In the genomic region with DNA sequence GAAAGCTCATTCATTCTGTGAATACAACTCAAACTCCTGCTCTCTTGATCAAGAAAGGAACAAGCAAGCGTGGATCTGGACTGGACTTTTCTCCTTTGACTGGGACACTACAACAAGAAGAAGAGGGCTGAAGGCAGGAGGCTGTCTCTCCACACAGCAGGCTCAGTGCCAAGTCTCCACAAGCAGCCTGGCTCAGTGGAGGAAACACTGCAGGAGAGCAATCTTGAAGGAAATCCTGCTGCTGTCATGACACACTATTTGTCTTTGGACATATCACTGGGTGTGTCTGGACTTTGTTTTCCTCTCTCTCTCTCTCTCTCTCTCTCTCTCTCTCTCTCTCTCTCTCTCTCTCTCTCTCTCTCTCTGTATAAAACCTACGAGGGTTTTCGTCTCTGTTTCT, we compare ENCODE assay signal across 8 mouse cellular contexts.
DNase-seq lines count a peak whose midpoint lies in the region; ATAC-seq lines count a peak whose summit lies in the region.
"Had no signal": no experiment of that assay in that cellular context is flagged by ENCODE, and none has a peak within 500 bp of the region (broad histone marks: within the 10 kb centered on the region; RNA-seq: fewer than 3 reads in every experiment).

No protein-coding gene starts in this region.

- peak; percentile 16 for DNase-seq in kidney, adult 11 months
- peak; percentile 12 for DNase-seq in adrenal gland, postnatal 25 days
- DNase-seq in heart, postnatal 10 days = peak; percentile 16 to 19
- DNase-seq in spleen, adult 12 weeks (ENCODE audit: low spot score) = no peak
- no peak for DNase-seq in thymus, postnatal 25 days

- H3K27ac ChIP-seq in kidney, embryonic 14.5 days (ENCODE audit: low read depth, low read length) = no peak overlapping the region
- H3K27ac ChIP-seq in lung, embryonic 16.5 days (ENCODE audit: low read length) = no peak overlapping the region
- H3K27ac ChIP-seq: forebrain, embryonic 10.5 days had no signal

- H3K4me1 ChIP-seq in kidney, embryonic 14.5 days (ENCODE audit: control insufficient read depth, insufficient read depth, low read length) = no peaks in the 10 kb centered on the region
- H3K4me1 ChIP-seq in lung, embryonic 16.5 days (replicated peaks; ENCODE audit: control insufficient read depth, insufficient read depth, low read length) = 0 out of 2 replicates have a peak, but pooled peaks cover 4% of the 10 kb centered on the region
- H3K4me1 ChIP-seq: forebrain, embryonic 10.5 days had no signal

- intact Hi-C loops in heart, postnatal 10 days (cut with DNase I) = no loop called here

- no peak overlapping the region for H3K4me3 ChIP-seq in kidney, embryonic 14.5 days (ENCODE audit: low read length)
- H3K4me3 ChIP-seq in lung, embryonic 16.5 days (ENCODE audit: low read length) = no peak overlapping the region
- H3K4me3 ChIP-seq: forebrain, embryonic 10.5 days had no signal

- no peak for ATAC-seq in kidney, embryonic 14.5 days (ENCODE audit: low FRiP score, low TSS enrichment)
- peak; percentile 90 for ATAC-seq in lung, embryonic 16.5 days (ENCODE audit: low read depth)

- WGBS in kidney, embryonic 14.5 days = 61% methylated on average over 3 of the region's 3 CpGs
- 28% methylated on average over 3 of the region's 3 CpGs for WGBS in lung, embryonic 16.5 days

- no peak overlapping the region for H3K4me2 ChIP-seq in kidney, embryonic 14.5 days (replicated peaks; ENCODE audit: low read depth, low read length)
- H3K4me2 ChIP-seq in lung, embryonic 16.5 days (ENCODE audit: low read depth, low read length) = no peak overlapping the region

- no peaks in the 10 kb centered on the region for H3K36me3 ChIP-seq in kidney, embryonic 14.5 days (ENCODE audit: control insufficient read depth, insufficient read depth, low read length)
- no peaks in the 10 kb centered on the region for H3K36me3 ChIP-seq in lung, embryonic 16.5 days (ENCODE audit: control insufficient read depth, insufficient read depth, low read length)
- H3K36me3 ChIP-seq: forebrain, embryonic 10.5 days had no signal

- H3K9me3 ChIP-seq in kidney, embryonic 14.5 days (ENCODE audit: control insufficient read depth, low read length) = no peaks in the 10 kb centered on the region
- H3K9me3 ChIP-seq in lung, embryonic 16.5 days (ENCODE audit: control insufficient read depth, low read length) = no peaks in the 10 kb centered on the region
- H3K9me3 ChIP-seq: forebrain, embryonic 10.5 days had no signal

- no peaks in the 10 kb centered on the region for H3K27me3 ChIP-seq in kidney, embryonic 14.5 days (ENCODE audit: control insufficient read depth, insufficient read depth, low read length)
- no peaks in the 10 kb centered on the region for H3K27me3 ChIP-seq in lung, embryonic 16.5 days (ENCODE audit: control insufficient read depth, insufficient read depth, low read depth, low read length)

- H3K9ac ChIP-seq in kidney, embryonic 14.5 days (ENCODE audit: low read depth, low read length) = no peak overlapping the region
- H3K9ac ChIP-seq in lung, embryonic 16.5 days (ENCODE audit: low read length) = no peak overlapping the region

Comparison
In these comparisons a context has a peak if more than half of its experiments do, and no peak if none do; other contexts are left out.
1. DNase-seq: peak in kidney, adult 11 months (single experiment), adrenal gland, postnatal 25 days (single experiment) and heart, postnatal 10 days (2 of 2); none in spleen, adult 12 weeks (single experiment) and thymus, postnatal 25 days (single experiment).